Mouse (Mus musculus): ENCODE data around the gene Capn7. TPM values are rescaled to one million over a fixed set of nuclear protein-coding genes. Genes with fewer than 3 reads are reported as not detected.

The Capn7 gene
- total and polyA plus RNA-seq, 2 experiments from 2014 or later, result 33.8 to 34.0 TPM

DNA sequence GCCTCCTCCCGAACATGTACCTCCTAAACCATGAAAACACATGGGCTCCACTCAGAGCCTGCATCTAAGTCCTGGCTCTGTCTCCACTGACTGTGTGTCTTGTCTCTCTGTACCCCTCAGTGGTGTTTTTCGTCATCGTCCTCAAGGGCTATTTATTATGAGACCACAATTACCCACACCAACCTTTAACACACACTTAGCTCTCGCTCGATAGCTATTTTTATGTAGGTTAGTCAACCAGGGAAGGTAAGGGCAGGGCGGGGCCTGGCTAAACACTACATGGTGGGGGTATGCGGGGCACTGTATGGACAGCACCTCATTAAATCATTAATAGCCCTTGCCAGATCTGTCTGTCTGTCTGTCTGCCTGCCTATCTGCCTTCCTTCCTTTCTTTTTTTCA, 84.1 kb downstream of the Capn7 start:
- peak overlapping the region; percentile 58; the same call in 1 of the 2 replicates for H3K27ac ChIP-seq (ENCODE audit: low read depth)
- no peak overlapping the region for H3K9ac ChIP-seq (replicated peaks; ENCODE audit: low read depth, low read length)
- no peak overlapping the region for H3K4me3 ChIP-seq (ENCODE audit: low read depth, low read length)
- H3K4me2 ChIP-seq (ENCODE audit: low read depth, low read length), result no peak overlapping the region
- H3K27me3 ChIP-seq (ENCODE audit: control insufficient read depth, insufficient read depth, low read length), result no peaks in the 10 kb centered on the region
- 67% methylated on average over 7 of the region's 7 CpGs for WGBS
- DNase-seq (ENCODE audit: low spot score) (no peak), ATAC-seq (ENCODE audit: insufficient read depth, low read depth) (no peak)
- peaks cover 67% of the 10 kb centered on the region for H3K4me1 ChIP-seq (ENCODE audit: control insufficient read depth, insufficient read depth)
- 0 out of 2 replicates have a peak, but pooled peaks cover 5% of the 10 kb centered on the region for H3K36me3 ChIP-seq (replicated peaks; ENCODE audit: control insufficient read depth, insufficient read depth, low read length)
- no peaks in the 10 kb centered on the region for H3K9me3 ChIP-seq (replicated peaks; ENCODE audit: control insufficient read depth, low read length)
- TF ChIP-seq CTCF (IDR thresholded peaks at IDR 0.05; ENCODE audit: low read depth) (no peak), EP300 (IDR thresholded peaks at IDR 0.05; ENCODE audit: low read depth) (no peak)

GRCm38 (mm10) chr14:31420985-31421384, 84.5 kb downstream of the Capn7 start:
- TF ChIP-seq EP300 (IDR thresholded peaks at IDR 0.05; ENCODE audit: low read depth) (no peak), CTCF (IDR thresholded peaks at IDR 0.05; ENCODE audit: low read depth) (no peak)
- 0 out of 2 replicates have a peak, but pooled peaks cover 5% of the 10 kb centered on the region for H3K36me3 ChIP-seq (replicated peaks; ENCODE audit: control insufficient read depth, insufficient read depth, low read length)
- H3K4me1 ChIP-seq (ENCODE audit: control insufficient read depth, insufficient read depth), result peaks cover 66% of the 10 kb centered on the region
- H3K27ac ChIP-seq (ENCODE audit: low read depth), result peak overlapping the region; percentile 58; the same call in 1 of the 2 replicates
- no peaks in the 10 kb centered on the region for H3K27me3 ChIP-seq (ENCODE audit: control insufficient read depth, insufficient read depth, low read length)
- H3K4me3 ChIP-seq (ENCODE audit: low read depth, low read length), result no peak overlapping the region
- no peak overlapping the region for H3K4me2 ChIP-seq (ENCODE audit: low read depth, low read length)
- no peaks in the 10 kb centered on the region for H3K9me3 ChIP-seq (replicated peaks; ENCODE audit: control insufficient read depth, low read length)
- ATAC-seq (ENCODE audit: insufficient read depth, low read depth) (no peak), DNase-seq (ENCODE audit: low spot score) (no peak)
- WGBS, result 79% methylated on average over 7 of the region's 7 CpGs
- H3K9ac ChIP-seq (replicated peaks; ENCODE audit: low read depth, low read length), result no peak overlapping the region

Other genes with a start within 250 kb of the Capn7 start
- gene Smim4, start 207.7 kb upstream of the Capn7 start, total RNA-seq (2014; rRNA removed; ENCODE audit: low replicate concordance), result 12.7 and 28.8 TPM in 2 replicates
- 194 and 207 TPM in 2 replicates for gene Smim4, start 207.7 kb upstream of the Capn7 start, polyA plus RNA-seq (2015; fragmentation: Nextera tagmentation; extraction: Ambion mirVana)
- 212 and 269 TPM in 2 replicates for gene Nt5dc2, start 205.6 kb upstream of the Capn7 start, total RNA-seq (2014; rRNA removed; ENCODE audit: low replicate concordance)
- 146 and 158 TPM in 2 replicates for gene Nt5dc2, start 205.6 kb upstream of the Capn7 start, polyA plus RNA-seq (2015; fragmentation: Nextera tagmentation; extraction: Ambion mirVana)
- 75.3 and 90.4 TPM in 2 replicates for gene Stab1, start 168.0 kb upstream of the Capn7 start, total RNA-seq (2014; rRNA removed; ENCODE audit: low replicate concordance)
- 24.0 and 25.4 TPM in 2 replicates for gene Stab1, start 168.0 kb upstream of the Capn7 start, polyA plus RNA-seq (2015; fragmentation: Nextera tagmentation; extraction: Ambion mirVana)
- gene Tnnc1, start 128.3 kb upstream of the Capn7 start, total RNA-seq (2014; rRNA removed; ENCODE audit: low replicate concordance), result 2,939 and 3,145 TPM in 2 replicates
- 7,680 and 7,748 TPM in 2 replicates for gene Tnnc1, start 128.3 kb upstream of the Capn7 start, polyA plus RNA-seq (2015; fragmentation: Nextera tagmentation; extraction: Ambion mirVana)
- gene Nisch, start 119.7 kb upstream of the Capn7 start, total RNA-seq (2014; rRNA removed; ENCODE audit: low replicate concordance), result 292 and 338 TPM in 2 replicates
- gene Nisch, start 119.7 kb upstream of the Capn7 start, polyA plus RNA-seq (2015; fragmentation: Nextera tagmentation; extraction: Ambion mirVana), result 162 and 171 TPM in 2 replicates
- 4.4 and 12.7 TPM in 2 replicates for gene Sema3g, start 118.8 kb upstream of the Capn7 start, total RNA-seq (2014; rRNA removed; ENCODE audit: low replicate concordance)
- gene Sema3g, start 118.8 kb upstream of the Capn7 start, polyA plus RNA-seq (2015; fragmentation: Nextera tagmentation; extraction: Ambion mirVana), result 0.75 and 0.90 TPM in 2 replicates
- 2.1 and 7.4 TPM in 2 replicates for gene Phf7, start 85.3 kb upstream of the Capn7 start, total RNA-seq (2014; rRNA removed; ENCODE audit: low replicate concordance)
- gene Phf7, start 85.3 kb upstream of the Capn7 start, polyA plus RNA-seq (2015; fragmentation: Nextera tagmentation; extraction: Ambion mirVana), result 11.7 and 12.5 TPM in 2 replicates
- 51.1 and 64.0 TPM in 2 replicates for gene Bap1, start 85.2 kb upstream of the Capn7 start, total RNA-seq (2014; rRNA removed; ENCODE audit: low replicate concordance)
- gene Bap1, start 85.2 kb upstream of the Capn7 start, polyA plus RNA-seq (2015; fragmentation: Nextera tagmentation; extraction: Ambion mirVana), result 34.2 and 38.6 TPM in 2 replicates
- 0.08 TPM in 1 of 2 replicates, not detected in the other for gene Dnah1, start 12.7 kb upstream of the Capn7 start, total RNA-seq (2014; rRNA removed; ENCODE audit: low replicate concordance)
- 0.10 and 0.15 TPM in 2 replicates for gene Dnah1, start 12.7 kb upstream of the Capn7 start, polyA plus RNA-seq (2015; fragmentation: Nextera tagmentation; extraction: Ambion mirVana)
- 10.2 and 14.2 TPM in 2 replicates for gene Sh3bp5, start 99.4 kb downstream of the Capn7 start, total RNA-seq (2014; rRNA removed; ENCODE audit: low replicate concordance)
- gene Sh3bp5, start 99.4 kb downstream of the Capn7 start, polyA plus RNA-seq (2015; fragmentation: Nextera tagmentation; extraction: Ambion mirVana), result 37.6 and 43.4 TPM in 2 replicates
- 7.4 and 12.1 TPM in 2 replicates for gene Eaf1, start 157.8 kb downstream of the Capn7 start, total RNA-seq (2014; rRNA removed; ENCODE audit: low replicate concordance)
- 6.5 TPM in 2 replicates for gene Eaf1, start 157.8 kb downstream of the Capn7 start, polyA plus RNA-seq (2015; fragmentation: Nextera tagmentation; extraction: Ambion mirVana)
- gene Mettl6, start 158.4 kb downstream of the Capn7 start, total RNA-seq (2014; rRNA removed; ENCODE audit: low replicate concordance), result 9.0 and 21.7 TPM in 2 replicates
- 23.3 and 26.6 TPM in 2 replicates for gene Mettl6, start 158.4 kb downstream of the Capn7 start, polyA plus RNA-seq (2015; fragmentation: Nextera tagmentation; extraction: Ambion mirVana)